In the genomic region with DNA sequence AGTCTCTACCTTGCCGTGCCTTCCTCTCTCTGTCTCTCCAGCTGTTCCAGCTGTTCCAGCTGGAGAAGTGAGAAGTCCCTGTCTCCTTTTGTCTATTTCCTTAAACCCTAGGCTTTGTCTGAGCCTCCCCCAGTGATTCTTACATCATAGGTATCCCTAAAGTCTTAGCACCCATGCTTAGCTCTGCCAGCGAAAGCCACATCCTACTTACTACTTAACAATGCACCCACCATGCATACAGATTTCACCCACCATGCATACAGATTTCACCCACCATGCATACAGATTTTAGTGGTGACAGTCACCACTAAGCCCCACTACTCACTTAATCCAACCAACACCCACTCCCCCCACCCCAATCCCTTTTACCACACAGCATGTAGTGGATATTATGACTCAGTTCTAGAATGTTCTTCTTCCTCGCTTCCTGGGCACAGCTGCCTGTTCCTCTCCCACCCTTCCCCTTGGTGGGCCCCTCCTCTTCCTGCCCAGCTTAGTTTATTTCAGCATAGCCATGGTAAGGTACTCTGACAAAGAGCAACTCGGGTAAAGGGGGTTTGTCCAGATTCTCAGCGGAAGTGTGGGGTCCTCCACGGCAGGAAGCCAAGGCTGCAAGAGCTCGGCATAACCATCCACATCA, we compare ENCODE assay signal across 16 mouse cellular contexts. TPM values are rescaled to one million over a fixed set of nuclear protein-coding genes. Genes with fewer than 3 reads are reported as not detected.
DNase-seq lines count a peak whose midpoint lies in the region; ATAC-seq and TF ChIP-seq lines count a peak whose summit lies in the region.
"Had no signal": no experiment of that assay in that cellular context is flagged by ENCODE, and none has a peak within 500 bp of the region (broad histone marks: within the 10 kb centered on the region; RNA-seq: fewer than 3 reads in every experiment).

No protein-coding gene starts in this region.

- H3K9ac ChIP-seq in midbrain, embryonic 14.5 days (replicated peaks; ENCODE audit: low read length) = no peak overlapping the region
- no peak overlapping the region for H3K9ac ChIP-seq in midbrain, embryonic 11.5 days (ENCODE audit: low read length)
- no peak overlapping the region for H3K9ac ChIP-seq in midbrain, embryonic 16.5 days (ENCODE audit: low read depth, low read length)
- H3K9ac ChIP-seq: heart, embryonic 15.5 days; hindbrain, embryonic 13.5 days; lung, embryonic 15.5 days; stomach, embryonic 15.5 days had no signal

- no peaks in the 10 kb centered on the region for H3K36me3 ChIP-seq in midbrain, embryonic 14.5 days (ENCODE audit: control insufficient read depth, insufficient read depth, low read length)
- H3K36me3 ChIP-seq in midbrain, embryonic 11.5 days (ENCODE audit: control insufficient read depth, insufficient read depth, low read length) = no peaks in the 10 kb centered on the region
- H3K36me3 ChIP-seq in midbrain, embryonic 16.5 days (ENCODE audit: control insufficient read depth, insufficient read depth, low read length) = no peaks in the 10 kb centered on the region
- no peaks in the 10 kb centered on the region for H3K36me3 ChIP-seq in heart, embryonic 10.5 days
- H3K36me3 ChIP-seq: heart, embryonic 15.5 days; hindbrain, embryonic 13.5 days; lung, embryonic 15.5 days; stomach, embryonic 15.5 days had no signal

- no peaks in the 10 kb centered on the region for H3K9me3 ChIP-seq in midbrain, embryonic 14.5 days (ENCODE audit: control insufficient read depth, low read length)
- H3K9me3 ChIP-seq in midbrain, embryonic 11.5 days (ENCODE audit: control insufficient read depth, low read length) = no peaks in the 10 kb centered on the region
- H3K9me3 ChIP-seq in midbrain, embryonic 16.5 days (replicated peaks; ENCODE audit: control insufficient read depth, low read length, poor library complexity, severe bottlenecking) = no peaks in the 10 kb centered on the region
- H3K9me3 ChIP-seq in heart, embryonic 10.5 days = no peaks in the 10 kb centered on the region
- H3K9me3 ChIP-seq: heart, embryonic 15.5 days; hindbrain, embryonic 13.5 days; lung, embryonic 15.5 days; stomach, embryonic 15.5 days had no signal

- H3K27me3 ChIP-seq in midbrain, embryonic 14.5 days (ENCODE audit: control insufficient read depth, insufficient read depth, low read length) = no peaks in the 10 kb centered on the region
- H3K27me3 ChIP-seq in midbrain, embryonic 11.5 days (ENCODE audit: control insufficient read depth, insufficient read depth, low read length) = no peaks in the 10 kb centered on the region
- H3K27me3 ChIP-seq in midbrain, embryonic 16.5 days (ENCODE audit: control insufficient read depth, insufficient read depth, low read depth, low read length) = no peaks in the 10 kb centered on the region
- peaks cover 7% of the 10 kb centered on the region; the same call in 1 of the 2 replicates for H3K27me3 ChIP-seq in heart, embryonic 10.5 days (ENCODE audit: insufficient read depth, poor library complexity, severe bottlenecking)
- H3K27me3 ChIP-seq: heart, embryonic 15.5 days; lung, embryonic 15.5 days; stomach, embryonic 15.5 days had no signal

- H3K4me3 ChIP-seq in midbrain, embryonic 14.5 days (replicated peaks; ENCODE audit: low read depth, low read length) = no peak overlapping the region
- no peak overlapping the region for H3K4me3 ChIP-seq in midbrain, embryonic 11.5 days (ENCODE audit: low read depth, low read length)
- H3K4me3 ChIP-seq in midbrain, embryonic 16.5 days (ENCODE audit: low read depth, low read length) = no peak overlapping the region
- H3K4me3 ChIP-seq in heart, embryonic 10.5 days = no peak overlapping the region
- H3K4me3 ChIP-seq in layer of hippocampus, adult 2 months = no peak overlapping the region
- H3K4me3 ChIP-seq: heart, embryonic 15.5 days; hindbrain, embryonic 13.5 days; lung, embryonic 15.5 days; stomach, embryonic 15.5 days had no signal

- 83% methylated on average over 7 of the region's 7 CpGs for WGBS in midbrain, embryonic 14.5 days
- 81% methylated on average over 7 of the region's 7 CpGs for WGBS in midbrain, embryonic 11.5 days
- WGBS in midbrain, embryonic 16.5 days = 79% methylated on average over 7 of the region's 7 CpGs
- WGBS in heart, embryonic 10.5 days = 76% methylated on average over 7 of the region's 7 CpGs

- H3K4me2 ChIP-seq in midbrain, embryonic 14.5 days (ENCODE audit: low read length) = no peak overlapping the region
- H3K4me2 ChIP-seq in midbrain, embryonic 11.5 days = no peak overlapping the region
- H3K4me2 ChIP-seq in midbrain, embryonic 16.5 days (ENCODE audit: low read length) = no peak overlapping the region
- H3K4me2 ChIP-seq: heart, embryonic 15.5 days; hindbrain, embryonic 13.5 days; liver, embryonic 11.5 days; lung, embryonic 15.5 days; stomach, embryonic 15.5 days had no signal

- TF ChIP-seq CTCF in layer of hippocampus, adult 2 months (conservative IDR thresholded peaks at IDR 0.05) = no peak

- H3K27ac ChIP-seq in midbrain, embryonic 14.5 days (replicated peaks; ENCODE audit: low read depth, low read length) = peak overlapping the region; percentile 50
- no peak overlapping the region for H3K27ac ChIP-seq in midbrain, embryonic 11.5 days (ENCODE audit: low read depth, low read length)
- 0 out of 2 replicates have a peak overlapping the region, but pooled peaks have one; percentile 13 for H3K27ac ChIP-seq in midbrain, embryonic 16.5 days (ENCODE audit: low read length)
- H3K27ac ChIP-seq in heart, embryonic 10.5 days = no peak overlapping the region
- H3K27ac ChIP-seq in layer of hippocampus, adult 2 months = no peak overlapping the region
- H3K27ac ChIP-seq: heart, embryonic 15.5 days; lung, embryonic 15.5 days; stomach, embryonic 15.5 days had no signal

- ATAC-seq in midbrain, embryonic 14.5 days (ENCODE audit: low FRiP score, low TSS enrichment) = no peak
- no peak for ATAC-seq in midbrain, embryonic 11.5 days (ENCODE audit: low FRiP score)
- peak; percentile 76 for ATAC-seq in activated CD4-positive, CD25-positive, alpha-beta regulatory T cell, adult 4 months
- no peak for ATAC-seq in midbrain, embryonic 16.5 days
- ATAC-seq: Patski had no signal

- no peak for DNase-seq in midbrain, embryonic 14.5 days
- DNase-seq in midbrain, embryonic 11.5 days (ENCODE audit: low spot score, missing footprints) = no peak
- DNase-seq in thymus, postnatal 36 days = peak; percentile 65 to 81
- DNase-seq in heart, embryonic 10.5 days (ENCODE audit: low spot score) = no peak
- DNase-seq in layer of hippocampus, adult 2 months (ENCODE audit: low spot score in 2 of 2) = no peak
- DNase-seq: cerebellum, adult 18-20 months; kidney, adult 11 months; kidney, postnatal 25 days had no signal

- H3K4me1 ChIP-seq in midbrain, embryonic 14.5 days (ENCODE audit: control insufficient read depth, insufficient read depth, low read length) = peaks cover 22% of the 10 kb centered on the region
- H3K4me1 ChIP-seq in midbrain, embryonic 11.5 days (ENCODE audit: control insufficient read depth, insufficient read depth, low read length) = no peaks in the 10 kb centered on the region
- H3K4me1 ChIP-seq in midbrain, embryonic 16.5 days (ENCODE audit: control insufficient read depth, insufficient read depth, low read length) = peaks cover 21% of the 10 kb centered on the region
- H3K4me1 ChIP-seq in heart, embryonic 10.5 days = peaks cover 32% of the 10 kb centered on the region
- H3K4me1 ChIP-seq: stomach, embryonic 15.5 days had no signal

RNA-seq across cellular contexts. Expression of gene Tnrc6c, which starts 14.6 kb away (rescaled TPM):
- 34.0 and 35.1 TPM in 2 replicates for polyA plus RNA-seq in midbrain, embryonic 14.5 days (2014; fragmentation: Nextera tagmentation; extraction: Ambion mirVana)
- polyA plus RNA-seq in midbrain, embryonic 11.5 days (2014; fragmentation: Nextera tagmentation; extraction: Ambion mirVana) = 14.6 and 15.1 TPM in 2 replicates
- 10 to 100 TPM; 14.3 to 16.8 TPM for polyA plus RNA-seq in activated CD4-positive, CD25-positive, alpha-beta regulatory T cell, adult 4 months (2017; shearing (Covaris generic))
- polyA plus RNA-seq in midbrain, embryonic 16.5 days (2015; fragmentation: Nextera tagmentation; extraction: Ambion mirVana) = 28.1 and 31.6 TPM in 2 replicates
- polyA plus RNA-seq in heart, embryonic 10.5 days (2016; fragmentation: Nextera tagmentation; extraction: Ambion mirVana) = 6.1 and 7.4 TPM in 2 replicates
- total RNA-seq in layer of hippocampus, adult 2 months (2021) = 10 to 100 TPM; 74.7 to 82.1 TPM

Comparison
In these comparisons a context has a peak if more than half of its experiments do, and no peak if none do; other contexts are left out.
1. H3K27ac ChIP-seq: peak in midbrain, embryonic 14.5 days (single experiment) and midbrain, embryonic 16.5 days (single experiment); none in midbrain, embryonic 11.5 days (single experiment), heart, embryonic 10.5 days (single experiment) and layer of hippocampus, adult 2 months (single experiment).
2. DNase-seq: peak in thymus, postnatal 36 days (2 of 2); none in midbrain, embryonic 14.5 days (single experiment), midbrain, embryonic 11.5 days (single experiment), heart, embryonic 10.5 days (single experiment) and layer of hippocampus, adult 2 months (0 of 2).